Mouse (Mus musculus): ENCODE measurements around the gene Junb. TPM values are rescaled to one million over a fixed set of nuclear protein-coding genes. Genes with fewer than 3 reads are reported as not detected.

The Junb gene
- polyA plus RNA-seq, 1 experiment from 2014 or later, result 15.3 TPM

Small RNAs within 50 kb of the gene (microRNA-seq; reads per million reads assigned to microRNA genes)
- gene Gm24197, result not detected

Other genes starting within 250 kb of the Junb start
- 12.7 and 15.9 TPM in 2 replicates for gene Nfix, start 178.4 kb downstream of the Junb start, polyA plus RNA-seq (2015; fragmentation: Nextera tagmentation; extraction: Ambion mirVana)
- gene Dand5, start 155.9 kb downstream of the Junb start, polyA plus RNA-seq (2015; fragmentation: Nextera tagmentation; extraction: Ambion mirVana), result 6.6 and 6.8 TPM in 2 replicates
- gene Gadd45gip1, start 147.2 kb downstream of the Junb start, polyA plus RNA-seq (2015; fragmentation: Nextera tagmentation; extraction: Ambion mirVana), result 47.7 and 48.3 TPM in 2 replicates
- 128 and 131 TPM in 2 replicates for gene Rad23a, start 138.1 kb downstream of the Junb start, polyA plus RNA-seq (2015; fragmentation: Nextera tagmentation; extraction: Ambion mirVana)
- 630 and 641 TPM in 2 replicates for gene Calr, start 131.8 kb downstream of the Junb start, polyA plus RNA-seq (2015; fragmentation: Nextera tagmentation; extraction: Ambion mirVana)
- 63.2 and 64.4 TPM in 2 replicates for gene Farsa, start 121.7 kb downstream of the Junb start, polyA plus RNA-seq (2015; fragmentation: Nextera tagmentation; extraction: Ambion mirVana)
- gene Syce2, start 106.6 kb downstream of the Junb start, polyA plus RNA-seq (2015; fragmentation: Nextera tagmentation; extraction: Ambion mirVana), result 26.2 and 35.4 TPM in 2 replicates
- 43.1 and 46.0 TPM in 2 replicates for gene Gcdh, start 84.8 kb downstream of the Junb start, polyA plus RNA-seq (2015; fragmentation: Nextera tagmentation; extraction: Ambion mirVana)
- 1.3 and 1.4 TPM in 2 replicates for gene Klf1, start 76.8 kb downstream of the Junb start, polyA plus RNA-seq (2015; fragmentation: Nextera tagmentation; extraction: Ambion mirVana)
- gene Dnase2a, start 70.2 kb downstream of the Junb start, polyA plus RNA-seq (2015; fragmentation: Nextera tagmentation; extraction: Ambion mirVana), result 5.2 and 6.3 TPM in 2 replicates
- 0.09 and 0.14 TPM in 2 replicates for gene Mast1, start 41.4 kb downstream of the Junb start, polyA plus RNA-seq (2015; fragmentation: Nextera tagmentation; extraction: Ambion mirVana)
- 0.24 and 0.38 TPM in 2 replicates for gene Rtbdn, start 31.7 kb downstream of the Junb start, polyA plus RNA-seq (2015; fragmentation: Nextera tagmentation; extraction: Ambion mirVana)
- not detected in 2 replicates for gene Gm49661, start 9.3 kb downstream of the Junb start, polyA plus RNA-seq (2015; fragmentation: Nextera tagmentation; extraction: Ambion mirVana)
- 591 and 662 TPM in 2 replicates for gene Prdx2, start 9.1 kb downstream of the Junb start, polyA plus RNA-seq (2015; fragmentation: Nextera tagmentation; extraction: Ambion mirVana)
- gene Rnaseh2a, start 9.0 kb downstream of the Junb start, polyA plus RNA-seq (2015; fragmentation: Nextera tagmentation; extraction: Ambion mirVana), result 80.2 and 82.7 TPM in 2 replicates
- 8.9 and 9.1 TPM in 2 replicates for gene Hook2, start 11.9 kb upstream of the Junb start, polyA plus RNA-seq (2015; fragmentation: Nextera tagmentation; extraction: Ambion mirVana)
- not detected in 2 replicates for gene Best2, start 35.8 kb upstream of the Junb start, polyA plus RNA-seq (2015; fragmentation: Nextera tagmentation; extraction: Ambion mirVana)
- gene Asna1, start 46.6 kb upstream of the Junb start, polyA plus RNA-seq (2015; fragmentation: Nextera tagmentation; extraction: Ambion mirVana), result 111 and 112 TPM in 2 replicates
- 61.9 and 76.5 TPM in 2 replicates for gene Trir, start 48.1 kb upstream of the Junb start, polyA plus RNA-seq (2015; fragmentation: Nextera tagmentation; extraction: Ambion mirVana)
- 18.8 and 21.5 TPM in 2 replicates for gene Tnpo2, start 58.2 kb upstream of the Junb start, polyA plus RNA-seq (2015; fragmentation: Nextera tagmentation; extraction: Ambion mirVana)
- gene Fbxw9, start 81.3 kb upstream of the Junb start, polyA plus RNA-seq (2015; fragmentation: Nextera tagmentation; extraction: Ambion mirVana), result 19.5 and 20.6 TPM in 2 replicates
- gene Gm5741, start 89.3 kb upstream of the Junb start, polyA plus RNA-seq (2015; fragmentation: Nextera tagmentation; extraction: Ambion mirVana), result not detected in 2 replicates
- gene Dhps, start 93.0 kb upstream of the Junb start, polyA plus RNA-seq (2015; fragmentation: Nextera tagmentation; extraction: Ambion mirVana), result 48.5 and 51.5 TPM in 2 replicates
- gene Wdr83os, start 102.0 kb upstream of the Junb start, polyA plus RNA-seq (2015; fragmentation: Nextera tagmentation; extraction: Ambion mirVana), result 115 TPM in 2 replicates
- 46.6 and 47.0 TPM in 2 replicates for gene Wdr83, start 102.6 kb upstream of the Junb start, polyA plus RNA-seq (2015; fragmentation: Nextera tagmentation; extraction: Ambion mirVana)
- 33.9 and 39.3 TPM in 2 replicates for gene Man2b1, start 104.6 kb upstream of the Junb start, polyA plus RNA-seq (2015; fragmentation: Nextera tagmentation; extraction: Ambion mirVana)
- 1.1 and 1.5 TPM in 2 replicates for gene Zfp791, start 144.4 kb upstream of the Junb start, polyA plus RNA-seq (2015; fragmentation: Nextera tagmentation; extraction: Ambion mirVana)
- gene Cks1brt, start 173.2 kb upstream of the Junb start, polyA plus RNA-seq (2015; fragmentation: Nextera tagmentation; extraction: Ambion mirVana), result not detected in 2 replicates
- not detected in 2 replicates for gene Olfr371, start 247.3 kb upstream of the Junb start, polyA plus RNA-seq (2015; fragmentation: Nextera tagmentation; extraction: Ambion mirVana)

Data from heart, embryonic 16.5 days (tissue).